Mouse (Mus musculus) MEL-GATA-1-ER (cell line): ENCODE data around the gene Pcsk2.

Source experiments
- DNase-seq: peaks from one replicate; pipeline ENCODE4 v3.0.0-alpha.2; 2012; ENCODE audit warnings: low read depth; ENCODE audit errors: extremely low read depth

Gene Pcsk2

GRCm38 (mm10) chr2:143837291-143837701, 291.3 kb downstream of the Pcsk2 start:
- peak; percentile 61 for DNase-seq

- DNase-seq, result peak; percentile 29
Observed at GRCm38 (mm10) chr2:143838698-143839097, 292.7 kb downstream of the Pcsk2 start.

GRCm38 (mm10) chr2:143839458-143839857, 293.5 kb downstream of the Pcsk2 start:
- DNase-seq, result no peak

- no peak for DNase-seq
Observed at GRCm38 (mm10) chr2:143840895-143841294, 294.9 kb downstream of the Pcsk2 start.

- DNase-seq, result no peak
Observed at GRCm38 (mm10) chr2:143841536-143841935, 295.6 kb downstream of the Pcsk2 start.

- DNase-seq, result no peak
Observed at GRCm38 (mm10) chr2:143844779-143845178, 298.8 kb downstream of the Pcsk2 start.

- DNase-seq, result no peak
Observed at GRCm38 (mm10) chr2:143846799-143847198, 300.8 kb downstream of the Pcsk2 start.

GRCm38 (mm10) chr2:143847291-143847690, 301.3 kb downstream of the Pcsk2 start:
- peak; percentile 55 for DNase-seq

GRCm38 (mm10) chr2:143851354-143852221, 305.6 kb downstream of the Pcsk2 start:
- DNase-seq, result no peak

GRCm38 (mm10) chr2:143852295-143853275, 306.6 kb downstream of the Pcsk2 start:
- DNase-seq, result no peak

GRCm38 (mm10) chr2:143853447-143853846, 307.5 kb downstream of the Pcsk2 start:
- DNase-seq, result no peak

GRCm38 (mm10) chr2:143859166-143859565, 313.2 kb downstream of the Pcsk2 start:
- no peak for DNase-seq

- DNase-seq, result no peak
Observed at GRCm38 (mm10) chr2:143862484-143863231, 316.7 kb downstream of the Pcsk2 start, which contains the start of gene Bfsp1. TSS of gene Bfsp1 (minus strand) at chr2:143863173.

- DNase-seq, result no peak
Observed at GRCm38 (mm10) chr2:143864600-143864999, 318.6 kb downstream of the Pcsk2 start.
